Mouse (Mus musculus) urinary bladder, adult 2 months (tissue): Measurements from ENCODE around the gene Prkd1. TPM values are rescaled to one million over a fixed set of nuclear protein-coding genes. Genes with fewer than 3 reads are reported as not detected.

Source experiments
- DNase-seq: peaks from one replicate; pipeline ENCODE4 v3.0.0; 2022; ENCODE audit warnings: low spot score
- polyA plus RNA-seq: library from polyadenylated mRNA; depleted of rRNA; stranded (reverse); fragments of >200 nt; gene quantifications from 2 replicates; pipeline ENCODE4 v1.2.3, GENCODE M21; 2012

Gene Prkd1
- polyA plus RNA-seq, 1 experiment = 3.8 TPM

DNA sequence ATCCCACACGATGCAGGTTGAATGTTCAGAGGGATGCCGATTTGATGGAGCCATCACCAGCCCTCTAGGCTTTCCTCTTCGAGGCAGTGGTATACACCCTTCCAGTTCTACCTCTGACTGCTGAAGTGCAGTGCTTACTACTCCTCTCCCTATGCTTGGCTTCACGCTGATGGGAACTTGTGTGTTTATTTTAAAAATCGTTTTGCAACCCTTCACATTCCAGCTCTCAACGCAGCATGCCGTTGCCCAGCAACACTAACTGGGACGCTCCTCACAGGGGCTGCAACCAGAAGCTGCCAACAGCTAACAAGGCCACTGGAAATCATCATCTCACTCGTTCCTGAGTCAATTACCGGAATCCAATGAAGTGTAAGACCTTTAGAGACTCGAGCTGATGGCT is 296.5 kb downstream of the Prkd1 start:
- no peak for DNase-seq

DNA sequence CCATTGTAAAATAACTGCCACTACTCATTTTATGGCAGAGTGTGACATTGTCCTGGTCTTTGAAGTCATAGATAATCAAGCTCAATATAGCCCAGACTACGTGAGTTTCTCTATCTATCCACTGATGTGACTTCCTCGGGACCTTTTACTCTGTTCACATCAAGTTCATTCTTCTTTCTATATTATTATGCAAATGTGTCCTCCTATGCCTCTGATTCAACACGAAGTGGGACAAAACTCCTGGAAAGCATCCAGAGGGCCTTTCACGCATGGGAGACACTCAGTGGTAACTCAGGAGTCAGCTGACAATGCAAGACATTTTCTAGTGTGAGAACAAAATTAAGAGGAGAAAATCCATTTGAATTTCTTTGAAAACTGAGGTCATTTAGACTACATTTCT is 315.7 kb downstream of the Prkd1 start:
- DNase-seq = no peak

DNA sequence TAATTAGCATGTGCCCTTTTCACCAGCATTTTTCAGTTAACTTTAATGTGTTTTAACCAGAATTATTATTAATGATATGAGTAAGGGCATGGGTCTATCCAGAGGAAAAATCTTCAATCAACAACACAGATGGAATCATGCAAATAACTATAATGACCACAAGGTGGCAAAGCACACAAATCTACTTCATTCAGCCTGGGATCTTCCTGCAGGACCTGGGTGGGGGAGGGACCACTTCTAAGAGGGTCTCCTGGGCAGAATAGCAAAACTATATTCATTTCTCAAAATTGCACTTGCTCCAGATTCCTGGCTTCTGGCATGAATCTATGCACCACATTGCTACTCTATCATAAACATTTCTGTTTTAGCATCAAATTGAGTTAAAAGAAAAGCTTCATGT is 334.3 kb downstream of the Prkd1 start:
- DNase-seq = no peak

DNA sequence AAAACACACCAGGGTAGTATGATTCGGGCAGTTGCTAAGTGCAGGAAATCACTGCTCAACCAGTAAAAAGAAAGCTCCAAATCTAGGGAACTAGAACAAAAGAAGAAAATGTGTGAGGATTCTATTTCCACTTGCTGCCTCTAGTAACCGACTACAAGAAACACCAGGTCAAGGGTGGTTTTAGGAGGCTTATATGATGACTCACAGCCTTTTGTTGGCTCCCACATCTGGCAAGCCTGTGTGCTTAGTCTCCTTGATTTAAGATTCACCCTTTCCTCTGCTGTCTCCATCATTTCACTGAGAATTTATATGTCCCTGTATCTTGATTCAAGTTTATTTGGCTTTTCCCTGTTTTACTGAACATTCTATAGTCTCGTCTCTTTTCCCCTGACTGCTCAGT is 339.6 kb downstream of the Prkd1 start:
- no peak for DNase-seq

DNA sequence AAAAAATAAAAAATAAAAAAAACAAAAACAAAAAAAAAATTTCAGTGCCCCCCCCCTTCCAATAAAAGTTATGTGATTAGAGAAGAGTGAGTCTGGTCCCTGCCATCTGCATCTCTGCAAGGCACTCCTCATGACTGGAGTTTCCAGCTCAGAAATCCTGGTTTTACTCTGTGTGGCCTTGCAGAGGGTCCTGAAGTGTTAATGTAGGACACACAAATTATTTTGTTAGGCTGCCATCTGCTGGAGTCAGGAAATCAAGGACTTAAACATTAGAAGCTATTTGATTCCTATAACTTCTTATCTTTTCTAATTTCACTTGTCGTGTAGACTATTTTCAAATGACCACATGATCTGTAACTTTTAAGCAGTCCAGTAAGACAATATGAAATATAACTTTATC is 347.6 kb downstream of the Prkd1 start:
- DNase-seq = no peak

DNA sequence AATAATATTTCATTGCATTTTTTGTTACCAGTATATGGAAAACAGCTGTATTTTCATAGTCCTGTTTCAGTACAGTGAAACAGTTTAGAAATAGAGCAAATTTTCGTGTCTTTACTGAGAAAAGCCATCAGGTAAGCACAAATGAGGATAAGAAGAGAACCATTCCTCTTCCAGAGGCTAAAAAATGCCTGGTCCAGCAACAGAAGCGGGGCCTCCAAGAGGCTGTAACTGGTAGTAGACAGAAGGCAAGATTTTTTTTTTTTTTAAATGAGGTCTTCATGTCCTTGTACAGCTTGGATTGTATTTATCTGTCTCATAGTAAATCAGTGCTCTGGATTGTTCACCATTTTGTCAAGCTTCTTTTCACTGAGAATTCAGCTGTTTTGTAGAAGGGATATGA is 352.8 kb downstream of the Prkd1 start:
- no peak for DNase-seq

DNA sequence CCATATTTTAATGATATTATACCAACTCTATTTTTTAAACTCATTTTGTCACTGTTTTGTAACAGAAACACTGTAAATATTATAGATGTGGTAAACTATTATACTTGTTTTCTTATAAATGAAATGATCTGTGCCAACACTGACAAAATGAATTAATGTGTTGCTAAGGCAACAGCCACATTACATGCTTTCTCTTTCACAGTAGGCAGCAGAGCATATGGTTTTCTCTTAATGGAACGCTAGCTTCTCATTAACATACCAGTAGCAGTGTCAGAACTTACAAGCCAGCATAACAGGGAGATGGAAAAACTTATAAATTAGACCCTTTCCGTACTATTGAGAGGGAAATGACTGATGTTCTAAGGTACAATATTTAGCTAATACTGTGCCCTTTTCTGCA is 353.3 kb downstream of the Prkd1 start:
- DNase-seq = no peak

DNA sequence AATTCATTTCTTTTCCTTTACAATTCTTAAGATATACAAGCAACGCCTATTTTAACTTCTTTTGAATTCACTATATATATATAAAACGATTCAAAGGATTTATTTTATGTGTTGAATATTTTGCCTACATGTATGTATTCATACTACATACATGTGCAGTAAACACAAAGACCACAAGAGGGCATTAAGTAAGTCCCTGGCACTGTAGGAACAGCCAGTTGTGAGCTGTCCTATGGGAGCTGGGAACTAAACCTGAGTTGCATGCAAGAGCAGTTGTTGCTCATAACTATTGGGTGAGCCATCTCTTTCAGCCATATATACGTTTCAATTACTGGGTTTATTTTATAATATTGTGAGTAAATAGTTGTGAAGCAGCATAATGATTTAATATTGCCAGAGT is 356.1 kb downstream of the Prkd1 start:
- no peak for DNase-seq
